Mouse (Mus musculus) embryo, embryonic 10 days (tissue): ENCODE data around the gene Il33.

Experiments
- DNase-seq: peaks from one replicate; pipeline ENCODE4 v3.0.0-alpha.2; 2015; ENCODE audit warnings: low spot score

The Il33 gene

DNA sequence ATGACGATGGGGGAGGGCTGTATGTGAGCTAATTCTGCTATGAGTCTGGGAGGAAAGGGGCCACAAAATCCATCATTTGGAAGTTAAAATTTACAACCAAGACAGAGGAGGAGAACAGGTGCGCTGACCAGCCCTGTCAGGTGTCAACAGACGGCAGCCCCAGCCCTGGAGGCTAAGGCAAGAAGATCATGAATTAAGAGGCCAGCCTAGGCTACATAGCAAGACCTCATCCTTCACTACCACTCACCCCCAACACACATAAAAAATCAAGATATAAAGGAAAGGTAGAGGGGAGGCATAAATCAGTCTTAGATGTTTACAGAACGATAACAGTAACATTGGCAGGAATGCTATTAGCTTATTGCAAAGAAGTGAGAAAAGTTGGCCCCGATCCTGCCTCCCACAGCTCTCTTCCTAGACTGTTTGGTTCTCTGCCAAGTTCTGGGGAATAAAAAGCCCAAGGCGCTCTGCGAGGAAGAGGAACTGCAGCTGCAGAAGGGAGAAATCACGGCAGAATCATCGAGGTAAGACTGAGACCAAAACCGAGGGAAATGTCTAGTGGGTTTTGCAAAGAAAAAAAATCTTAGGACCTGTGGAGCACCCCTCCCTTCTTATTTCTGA lies at the start of gene Il33:
Gene Il33, plus strand, starts transcription at position 477 of the 621 bp plus-strand sequence.
- DNase-seq: no peak

DNA sequence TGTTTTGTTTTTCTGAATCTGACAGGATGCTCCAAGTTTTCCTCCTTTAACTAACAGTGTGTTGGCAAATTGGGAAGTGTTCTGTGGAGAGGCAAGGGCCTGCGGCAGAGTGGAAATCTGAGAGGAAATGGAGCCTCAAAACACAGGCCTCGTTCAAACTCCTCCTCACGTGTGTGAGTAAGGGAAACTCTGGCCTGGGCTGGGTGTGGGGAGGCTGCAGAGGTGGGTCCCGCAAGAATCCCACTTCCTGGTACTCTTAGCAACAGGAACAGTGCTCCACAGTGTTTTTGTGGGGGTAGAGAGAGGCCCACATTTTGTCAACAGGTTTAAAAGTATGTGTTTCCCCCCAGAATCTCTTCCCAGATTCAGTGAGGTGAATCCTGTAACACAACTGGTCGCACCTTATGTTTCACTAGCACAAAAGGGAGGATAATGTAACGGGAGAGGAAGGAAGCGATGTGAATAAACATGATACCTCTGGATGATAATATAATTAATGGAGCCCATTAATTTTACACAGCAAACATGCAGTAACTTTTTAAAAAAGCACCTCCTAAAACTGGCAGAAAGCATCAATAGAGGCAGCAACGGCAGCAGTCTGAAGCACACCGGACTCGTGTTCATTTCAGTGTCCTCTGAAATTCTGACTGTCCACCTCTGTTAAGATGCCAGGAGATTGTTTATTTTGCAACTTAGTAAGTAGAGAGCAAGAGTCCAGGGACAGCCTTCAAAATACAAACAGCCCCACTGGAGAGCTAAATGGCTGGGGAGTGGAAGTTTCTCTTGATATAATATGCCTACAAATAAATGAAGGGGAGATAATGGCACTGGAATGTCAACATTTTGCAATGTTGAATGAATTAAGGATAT lies 47.3 kb upstream of the Il33 start:
- DNase-seq: no peak

DNA sequence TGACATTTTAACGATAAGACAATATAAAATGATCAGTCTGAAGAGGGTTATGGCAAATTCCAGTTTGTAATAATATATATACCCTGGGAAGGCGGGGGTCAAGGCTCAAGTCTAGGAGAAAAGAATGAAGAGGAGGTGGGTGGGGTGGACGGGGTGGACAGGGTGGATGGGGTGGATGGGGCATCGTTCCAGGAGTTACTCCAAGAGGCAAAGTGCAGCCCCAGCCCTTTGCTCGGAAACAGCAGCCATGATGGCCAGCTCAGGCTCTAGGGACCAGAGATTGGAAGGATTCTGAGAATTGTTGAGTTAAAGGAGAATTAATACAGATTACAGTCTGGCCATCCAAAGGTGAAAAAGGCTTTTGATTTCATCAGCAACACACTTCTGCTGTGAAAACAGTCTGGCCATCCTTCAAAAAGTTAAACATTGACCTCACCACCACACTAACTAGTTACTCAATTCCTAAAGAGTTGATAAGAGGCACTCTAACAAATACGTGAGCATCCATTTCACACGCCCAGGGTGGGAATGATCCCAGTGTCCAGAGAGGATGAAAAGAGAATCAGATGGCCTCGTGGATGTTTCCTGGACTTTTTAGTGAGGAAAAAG lies 45.9 kb upstream of the Il33 start:
- DNase-seq: no peak

DNA sequence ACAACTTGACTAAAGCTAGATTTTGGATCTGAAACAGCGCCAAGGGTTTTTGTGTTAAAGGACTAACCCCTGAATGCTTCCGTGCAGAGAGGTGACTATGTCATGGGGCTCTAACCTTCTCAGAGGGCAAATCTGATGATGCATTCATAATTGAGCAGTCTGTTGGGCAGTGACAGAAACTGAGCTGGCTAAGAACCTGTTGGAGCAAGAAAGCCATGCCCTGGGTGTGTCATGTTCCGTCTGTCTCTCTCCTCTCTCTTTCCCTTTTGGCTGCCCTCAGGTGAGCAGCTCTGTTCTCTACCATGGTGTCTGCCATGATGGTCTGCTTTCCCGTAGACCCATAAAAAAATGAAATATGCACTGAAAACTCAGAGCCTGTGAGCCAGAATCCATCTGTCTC lies 44.0 kb upstream of the Il33 start:
- no peak for DNase-seq

DNA sequence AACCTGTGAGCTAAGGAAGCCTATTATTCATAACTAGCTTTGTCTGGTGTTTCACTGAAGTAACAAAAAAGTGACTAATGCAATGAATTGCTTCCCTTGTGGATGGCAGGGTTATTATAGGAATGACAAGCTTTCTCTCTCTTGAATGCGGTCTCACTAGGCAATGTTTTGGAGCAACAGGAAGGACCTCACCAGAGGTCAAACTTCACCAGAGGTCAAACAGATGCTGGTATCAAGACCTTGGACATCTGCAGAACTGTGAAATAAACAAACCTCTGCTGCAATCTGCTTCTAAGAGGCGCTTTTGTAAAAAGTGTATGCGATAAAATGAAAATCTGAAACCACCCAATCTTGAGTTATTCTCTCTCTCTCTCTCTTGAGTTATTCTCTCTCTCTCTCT lies 42.2 kb upstream of the Il33 start:
- DNase-seq: no peak

DNA sequence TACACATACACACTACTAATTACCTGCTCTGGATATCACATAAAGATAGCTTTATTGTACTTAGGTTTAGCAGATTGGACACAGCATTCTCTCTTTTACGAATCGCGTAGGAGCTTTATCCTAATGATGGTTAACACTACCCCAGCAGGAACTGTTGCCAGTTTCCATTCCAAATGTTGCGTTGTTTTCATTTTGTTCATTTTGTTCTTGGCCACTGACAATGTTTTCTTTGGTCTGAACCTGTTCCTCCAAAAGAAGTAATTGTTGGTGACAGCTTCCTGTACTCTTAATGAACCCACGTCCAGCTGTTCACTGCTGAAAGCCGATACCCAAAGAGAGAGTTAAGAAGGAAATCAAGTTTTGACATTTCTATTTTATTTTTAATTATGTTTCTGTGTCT lies 39.4 kb upstream of the Il33 start:
- DNase-seq: no peak

DNA sequence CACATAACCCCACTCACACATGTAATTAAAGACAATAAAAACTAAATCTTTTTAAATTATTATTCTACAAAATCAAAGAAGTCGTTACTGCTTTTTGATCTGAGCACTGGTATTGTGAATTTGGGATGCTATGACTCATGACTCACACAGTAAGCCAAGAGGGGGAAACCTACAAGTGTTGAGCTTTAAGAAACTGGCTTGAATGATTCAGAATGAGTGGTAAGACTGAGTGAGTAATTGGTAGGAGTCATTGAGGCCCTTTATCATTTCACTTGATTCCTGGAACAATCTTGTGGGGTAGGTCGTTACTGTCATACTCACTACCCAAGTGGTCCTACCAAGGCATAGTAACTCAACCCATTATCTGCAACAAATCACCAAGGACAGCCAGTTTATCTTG lies 37.4 kb upstream of the Il33 start:
- no peak for DNase-seq

DNA sequence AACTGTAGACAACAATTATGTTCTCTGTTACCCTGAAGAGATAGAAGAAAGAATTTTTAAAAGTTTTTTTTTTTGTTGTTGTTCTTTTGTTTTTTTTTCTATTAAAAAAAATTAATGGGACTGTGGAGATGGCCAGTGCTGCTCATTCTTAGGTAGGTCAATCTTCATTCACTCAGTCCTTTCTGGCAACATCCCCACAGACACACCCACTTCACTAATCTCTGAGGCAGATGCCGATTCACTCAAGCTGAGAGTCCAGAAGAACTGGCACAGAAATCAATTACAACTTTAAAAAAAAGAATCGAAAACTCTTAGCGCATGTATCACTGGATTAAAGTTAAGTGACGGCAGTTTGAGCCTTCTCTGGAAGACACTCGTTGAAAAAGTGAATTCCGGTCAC lies 36.0 kb upstream of the Il33 start:
- no peak for DNase-seq

DNA sequence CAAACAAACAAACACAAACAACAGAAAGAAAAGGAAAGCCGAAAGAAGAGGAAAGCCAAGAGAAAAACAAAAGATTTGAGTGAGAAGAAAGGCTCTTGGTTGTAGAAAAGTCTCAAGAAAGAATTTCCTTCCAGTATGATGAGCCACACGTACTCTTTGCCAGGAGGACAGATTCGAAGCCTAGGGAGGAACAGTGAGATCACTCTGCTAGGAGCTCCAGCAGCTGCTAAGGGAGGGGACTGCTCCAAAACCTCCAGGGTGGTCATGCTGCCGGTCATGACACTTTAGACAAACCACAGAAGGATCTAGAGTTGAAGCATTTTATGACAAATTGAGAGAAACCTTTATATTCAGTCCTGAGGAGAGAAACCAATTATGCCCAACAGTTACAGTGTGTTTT lies 32.9 kb upstream of the Il33 start:
- no peak for DNase-seq

DNA sequence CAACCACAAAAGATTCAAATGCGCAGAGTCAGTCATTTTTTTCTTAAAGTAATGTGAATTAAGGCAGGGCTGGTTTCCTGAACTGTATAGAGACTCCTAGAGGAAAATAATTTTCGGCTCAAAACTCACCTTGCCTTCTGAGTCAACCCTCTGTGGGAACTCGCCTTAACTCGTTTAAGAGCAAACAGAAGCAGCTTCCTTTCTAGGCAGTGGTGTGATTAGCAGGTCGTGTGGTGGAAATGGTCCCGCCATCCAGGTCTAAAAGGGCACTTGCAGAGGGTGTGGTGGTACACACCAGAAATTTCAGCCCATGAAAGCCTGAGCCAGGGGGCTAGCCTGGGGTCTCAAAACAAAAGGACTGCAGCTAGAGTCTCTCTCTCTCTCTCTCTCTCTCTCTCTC lies 32.1 kb upstream of the Il33 start:
- no peak for DNase-seq

DNA sequence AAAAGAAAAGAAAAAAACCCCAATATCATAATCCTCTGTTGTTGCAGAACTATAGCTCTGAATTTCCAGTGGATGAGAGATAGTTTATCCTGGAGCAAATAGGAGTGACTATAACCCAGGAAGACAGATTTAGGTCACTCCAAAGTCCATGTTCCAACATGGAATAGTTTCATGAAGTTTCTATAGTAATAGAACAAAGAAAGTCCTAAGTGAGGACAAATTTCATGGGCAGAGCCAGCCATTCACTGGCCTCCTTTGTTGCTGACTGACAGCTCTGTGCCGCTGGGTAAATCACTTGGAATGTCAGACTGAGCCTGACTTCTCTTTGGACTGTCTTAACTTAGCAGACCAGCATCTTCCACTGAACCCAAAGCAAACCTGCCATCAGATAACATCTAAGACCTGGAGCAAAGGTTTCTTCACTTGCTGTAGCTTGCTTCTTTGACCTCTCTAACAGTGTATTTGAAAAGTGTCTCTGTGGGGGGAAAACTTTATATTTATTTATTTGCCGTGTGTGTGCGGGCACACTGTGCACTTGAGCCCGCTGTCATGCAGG lies 31.1 kb upstream of the Il33 start:
- peak; percentile 6 for DNase-seq

DNA sequence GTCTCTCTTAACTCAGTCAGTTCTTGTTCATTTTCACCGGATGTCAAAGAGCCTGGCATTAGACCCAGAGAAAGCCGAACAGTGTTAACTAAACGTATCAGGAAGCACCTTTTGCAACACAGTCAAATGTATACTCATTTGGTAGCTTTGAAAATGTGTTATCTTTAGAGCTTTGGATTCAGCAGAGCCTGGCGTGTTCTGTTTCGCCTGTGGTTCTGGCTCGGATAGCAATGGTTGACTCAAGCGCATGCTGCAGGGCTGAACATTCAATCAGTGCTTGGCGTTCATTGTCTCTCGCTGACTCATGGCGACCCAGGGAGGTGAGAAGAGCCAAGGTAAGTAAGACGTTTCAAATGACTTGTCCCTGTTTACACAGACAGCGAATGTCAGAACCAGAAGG lies 30.5 kb upstream of the Il33 start:
- DNase-seq: no peak

DNA sequence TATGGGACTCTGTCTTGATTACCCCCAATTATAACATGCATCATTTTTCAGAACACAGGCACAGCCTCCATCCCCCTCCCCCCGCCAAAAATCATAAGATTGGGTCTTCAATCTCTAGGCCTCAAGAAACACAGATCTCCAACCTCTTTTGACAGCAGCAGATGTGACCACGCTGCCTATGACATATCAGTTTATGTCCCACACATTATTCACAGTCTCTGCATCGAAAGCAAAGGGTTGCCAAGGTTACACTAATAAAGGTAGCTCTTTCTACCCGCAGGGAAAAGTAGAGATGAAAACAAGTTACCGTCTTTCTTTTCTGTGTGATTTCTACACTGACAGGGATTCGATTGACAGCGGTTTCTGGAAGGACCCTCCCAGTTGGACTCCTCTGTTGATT lies 29.9 kb upstream of the Il33 start:
- no peak for DNase-seq

DNA sequence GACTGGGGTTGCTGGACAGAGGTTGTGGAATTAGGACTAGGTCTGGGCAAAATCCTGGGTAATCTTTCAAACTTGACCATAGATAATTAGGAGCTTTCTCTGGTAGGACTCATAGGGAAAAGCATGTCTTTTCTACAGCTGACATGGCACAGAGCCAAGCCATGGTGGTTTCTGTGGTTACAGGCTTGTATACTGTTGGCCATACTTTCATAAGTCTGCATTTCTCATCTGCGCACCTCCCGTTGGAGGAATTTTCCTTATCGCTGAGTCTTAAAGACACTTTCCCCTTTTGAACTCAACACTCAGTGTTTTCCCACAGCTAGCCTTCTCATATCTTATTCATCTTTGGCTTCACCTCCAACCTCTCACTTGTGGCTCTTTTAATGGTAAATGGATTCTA lies 24.6 kb upstream of the Il33 start:
- no peak for DNase-seq

DNA sequence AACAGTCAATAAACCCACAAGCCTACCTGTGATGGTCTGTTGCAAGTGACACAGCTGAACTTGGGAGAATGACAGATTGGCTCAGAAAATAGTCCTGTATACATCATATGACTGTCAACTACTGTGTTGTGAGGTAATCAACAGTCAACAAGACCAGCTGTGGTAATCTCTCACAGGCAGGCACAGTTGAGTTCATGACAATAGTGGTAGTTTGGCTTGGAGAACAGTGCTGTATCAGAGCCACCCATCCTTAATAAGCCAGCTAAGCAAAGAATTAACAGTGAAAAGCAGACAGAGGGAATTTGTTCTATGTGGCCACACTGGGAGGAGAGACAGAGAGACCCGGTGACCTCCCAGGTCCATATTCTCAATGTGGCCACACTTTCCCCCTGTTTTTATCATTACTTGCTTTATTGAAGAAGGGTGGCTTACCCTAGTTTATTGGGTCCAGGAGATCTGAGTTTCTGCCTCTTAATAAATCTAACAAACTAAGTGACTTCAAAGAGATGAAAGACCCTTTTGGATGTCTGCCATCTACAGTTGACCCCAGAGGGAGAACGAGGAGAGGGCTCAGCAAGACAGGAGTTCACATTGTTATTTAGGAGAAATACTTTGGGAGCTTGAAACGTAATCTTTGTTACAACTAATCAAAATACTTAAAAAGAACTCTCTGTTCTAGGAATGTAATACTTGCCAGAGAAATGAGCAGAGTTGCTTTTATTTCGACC lies 22.4 kb upstream of the Il33 start:
- no peak for DNase-seq

DNA sequence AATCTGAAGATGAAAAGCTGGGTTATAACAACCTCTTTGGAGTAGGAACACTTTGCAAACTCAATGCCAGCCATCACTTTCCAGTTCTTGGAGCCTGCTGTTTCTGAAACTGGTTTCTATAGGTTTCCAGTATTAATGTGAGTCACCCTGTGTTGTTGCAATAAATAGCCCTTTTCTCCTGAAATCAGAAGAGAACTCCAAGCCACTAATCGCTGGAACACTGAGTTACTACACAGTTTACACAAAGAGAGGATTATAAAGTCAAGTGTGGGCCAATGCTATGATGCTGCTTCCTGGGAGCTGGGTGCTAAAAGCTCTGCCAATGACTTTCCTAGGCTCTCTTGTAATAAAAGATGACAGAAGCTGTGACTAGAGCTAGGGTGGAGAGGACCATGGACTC lies 19.0 kb upstream of the Il33 start:
- DNase-seq: no peak

DNA sequence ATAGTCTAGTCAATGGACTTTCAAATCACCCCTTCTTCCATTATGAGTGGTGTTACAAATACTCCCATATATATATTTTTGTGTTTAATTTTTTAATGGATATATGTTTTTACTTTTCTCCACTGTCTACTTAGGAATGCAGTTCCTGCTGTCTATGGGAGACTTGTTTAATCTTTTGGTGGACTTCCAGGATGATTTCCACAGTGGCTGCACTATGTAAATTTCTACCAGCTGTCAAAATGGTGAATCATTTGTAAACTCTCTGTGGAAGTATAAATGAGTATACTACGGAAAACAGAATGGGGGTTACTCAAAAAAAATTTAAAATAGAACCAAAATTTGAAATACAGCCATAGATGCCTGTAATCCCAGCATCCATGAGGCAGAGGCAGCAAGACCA lies 15.7 kb upstream of the Il33 start:
- no peak for DNase-seq

DNA sequence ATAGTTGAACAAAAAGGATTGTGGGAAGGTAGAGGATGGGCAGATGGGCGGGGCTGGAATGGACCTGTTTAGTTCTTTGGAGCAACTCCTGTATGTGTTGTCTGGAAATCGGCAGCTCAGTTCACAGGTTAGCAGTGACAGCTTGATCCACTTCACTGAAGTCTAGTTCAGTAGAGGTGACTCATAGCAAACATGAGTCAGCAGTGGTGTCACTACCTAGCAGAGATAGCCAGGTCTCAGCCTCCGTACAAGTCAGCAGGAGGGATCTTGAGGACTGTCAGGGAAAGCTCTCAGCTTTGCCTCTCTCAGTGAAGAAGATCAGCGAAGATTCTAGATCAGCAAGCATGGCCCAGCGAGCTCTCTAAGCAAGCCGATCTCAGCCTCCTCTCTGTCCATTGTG lies 13.0 kb upstream of the Il33 start:
- no peak for DNase-seq

DNA sequence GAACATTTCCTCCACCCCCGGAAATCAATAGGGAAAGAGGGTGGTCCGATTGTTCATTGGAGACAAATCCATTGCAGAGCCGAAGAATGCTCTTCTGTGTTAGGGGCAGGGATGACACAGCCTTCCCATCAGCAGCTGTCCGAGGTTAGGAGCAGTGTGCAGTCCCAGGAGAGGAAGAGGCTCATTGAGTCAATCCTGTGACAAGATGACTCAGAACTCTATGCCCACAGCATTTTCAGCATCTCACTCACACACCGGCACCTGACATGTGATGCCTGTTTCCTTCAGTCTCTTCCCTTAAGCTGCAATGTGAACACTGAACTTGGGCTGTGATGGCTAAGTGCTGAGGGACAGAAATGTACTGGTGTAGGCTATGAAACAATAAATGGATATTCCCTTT lies 7.5 kb upstream of the Il33 start:
- DNase-seq: no peak

DNA sequence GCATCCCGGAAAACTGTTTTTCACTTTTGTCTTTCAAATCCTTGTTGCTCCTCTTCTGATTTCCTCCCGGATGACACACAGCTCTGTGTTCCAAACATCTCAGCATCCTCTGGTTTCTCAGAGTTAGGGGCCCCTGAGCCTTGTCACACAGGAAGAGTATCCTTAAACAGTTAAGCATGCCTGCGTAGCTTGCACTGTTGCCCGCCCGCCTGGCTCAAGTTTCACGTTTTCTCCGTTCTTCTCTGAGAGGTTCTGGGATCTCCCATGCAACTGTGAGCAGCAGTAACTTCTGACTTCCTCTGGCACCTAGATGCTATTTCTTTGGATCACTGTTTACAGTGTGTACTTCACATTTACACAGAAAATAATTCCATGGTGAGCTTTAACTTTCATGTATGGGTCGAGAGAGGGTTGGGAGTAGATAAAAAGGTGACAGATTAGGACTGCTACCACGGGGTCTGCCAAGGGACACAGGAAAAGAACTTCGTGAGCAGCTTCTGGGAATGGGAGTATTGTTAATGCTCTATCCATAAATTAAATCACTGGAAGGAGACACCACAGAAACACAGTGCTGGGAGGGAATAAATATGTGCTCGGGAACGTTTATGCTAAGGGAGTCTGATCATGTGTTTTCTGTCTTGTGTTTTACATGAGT lies 1.3 kb downstream of the Il33 start:
- no peak for DNase-seq

DNA sequence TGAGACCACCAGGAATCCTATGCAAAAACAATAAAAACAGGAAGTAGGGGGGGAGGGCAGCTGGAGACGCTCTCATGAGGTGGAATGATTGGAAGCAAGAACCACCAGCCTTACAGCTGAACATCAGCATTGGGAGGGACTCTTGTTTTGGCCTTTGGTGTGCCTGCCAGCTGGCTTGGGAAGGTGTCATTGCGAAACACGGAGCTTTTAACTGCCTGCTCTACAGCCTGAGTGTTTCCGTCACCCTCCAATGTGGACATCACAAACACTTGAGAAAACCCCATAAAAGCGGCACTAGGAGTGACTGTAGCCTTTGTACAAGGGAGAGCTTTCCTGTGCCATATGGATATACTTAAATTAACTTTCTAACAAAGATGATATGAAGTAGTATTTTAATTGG lies 5.4 kb downstream of the Il33 start:
- DNase-seq: no peak

DNA sequence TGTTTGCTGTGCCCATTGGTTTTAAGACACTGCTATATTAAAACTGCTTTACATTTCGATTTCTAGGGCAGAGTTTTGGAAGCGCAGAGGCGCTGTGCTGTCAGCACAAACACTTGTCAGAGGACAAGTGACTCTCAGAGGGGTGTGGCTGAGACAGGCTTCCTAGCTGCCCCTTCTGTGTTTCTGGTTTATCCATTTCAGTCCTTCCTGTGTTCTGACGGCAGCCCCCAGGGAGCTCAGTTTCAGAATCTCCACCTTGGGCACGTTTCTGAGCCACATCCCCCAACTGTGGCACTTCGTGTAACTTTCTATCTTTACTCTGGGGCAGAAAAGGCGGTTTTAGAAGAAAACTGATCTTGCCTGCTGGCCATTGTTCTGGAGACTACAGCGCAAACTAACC lies 12.5 kb downstream of the Il33 start:
- no peak for DNase-seq
